Mouse (Mus musculus): ENCODE measurements around the gene Gtf3c5.

- no peak for TF ChIP-seq CTCF (conservative IDR thresholded peaks at IDR 0.05; ENCODE audit: low read length)
- TF ChIP-seq NANOG (IDR thresholded peaks at IDR 0.05; ENCODE audit: borderline replicate concordance, low read length) = no peak
- no peak for TF ChIP-seq POU5F1 (IDR thresholded peaks at IDR 0.05; ENCODE audit: borderline replicate concordance, low read length)
Measured at GRCm38 (mm10) chr2:28557452-28557851, 26.1 kb downstream of the Gtf3c5 start.
